Mouse (Mus musculus) kidney, postnatal 25 days (tissue): ENCODE data around the gene Zfp82.
"Not testable (repeated sequence)": the region's sequence is repeated elsewhere in the genome, so short reads cannot be mapped to it uniquely, and the experiment has no call there.

Source experiments
- DNase-seq, 2 experiments: peaks; one replicate each; pipeline ENCODE4 v3.0.0; 2021; ENCODE audit warnings: mixed read lengths in 2 of 2

Zfp82 gene

DNA sequence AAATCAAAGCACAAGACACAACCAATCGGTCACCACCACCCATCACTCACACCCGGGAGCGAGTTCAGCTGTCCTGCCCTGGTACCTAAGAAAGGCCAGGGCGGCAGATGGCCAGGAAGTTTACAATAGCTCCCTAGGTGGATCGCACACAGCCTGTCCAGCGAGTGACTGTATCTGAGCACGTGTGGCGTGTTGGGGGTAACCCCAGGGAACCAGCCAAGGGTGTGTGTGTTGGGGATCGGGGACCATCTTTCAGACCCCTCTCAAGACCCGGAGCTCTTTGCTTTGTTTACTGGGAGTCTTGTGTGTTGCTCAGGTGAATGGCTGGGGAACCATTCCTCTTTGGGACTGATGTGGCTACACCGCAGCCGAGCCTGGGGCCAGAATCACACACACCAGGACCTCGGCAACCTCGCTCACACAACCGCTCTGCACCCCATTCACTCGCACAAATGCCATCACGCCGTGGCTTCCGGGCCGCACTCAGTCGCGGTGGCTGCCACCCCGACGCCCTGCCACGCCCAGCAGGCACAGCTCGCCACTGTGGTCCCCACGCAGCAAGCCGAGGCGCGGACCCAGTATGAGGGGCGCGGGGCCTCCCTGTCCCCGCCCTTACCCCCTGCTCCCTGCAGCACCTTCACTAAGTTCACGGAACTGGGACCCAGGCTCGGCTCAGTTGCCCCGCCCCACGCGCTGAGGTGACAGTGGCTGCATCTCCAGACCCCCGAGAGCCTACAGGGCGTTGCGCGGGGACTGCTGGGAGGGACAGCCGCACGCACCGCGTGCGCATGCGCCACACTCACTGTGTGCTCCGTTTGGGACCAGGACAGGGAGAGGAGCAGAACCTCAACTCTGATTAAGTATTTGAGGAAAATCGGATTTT is at the start of gene Zfp82:
Gene Zfp82, minus strand, starts transcription at position 755 of the 883 bp plus-strand sequence.
- peak; percentile 79 to 87 for DNase-seq

DNA sequence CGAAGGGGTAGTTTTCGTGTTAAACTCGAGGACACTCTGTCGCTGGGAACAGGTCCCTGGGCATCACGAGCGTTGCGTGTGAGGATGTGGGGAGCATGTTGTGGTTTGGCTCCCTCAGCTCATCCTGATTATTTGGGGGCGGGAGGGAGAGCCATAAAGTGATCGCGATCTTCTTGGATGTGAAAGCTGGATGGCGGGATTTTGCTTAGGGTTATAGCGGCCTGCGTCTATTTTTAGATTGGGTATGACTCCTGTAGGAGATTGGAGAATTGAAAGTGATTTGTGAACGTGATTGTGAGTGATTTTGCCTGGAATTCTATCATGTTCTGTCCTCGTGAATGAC is 49.5 kb upstream of the Zfp82 start:
- DNase-seq, result no peak

DNA sequence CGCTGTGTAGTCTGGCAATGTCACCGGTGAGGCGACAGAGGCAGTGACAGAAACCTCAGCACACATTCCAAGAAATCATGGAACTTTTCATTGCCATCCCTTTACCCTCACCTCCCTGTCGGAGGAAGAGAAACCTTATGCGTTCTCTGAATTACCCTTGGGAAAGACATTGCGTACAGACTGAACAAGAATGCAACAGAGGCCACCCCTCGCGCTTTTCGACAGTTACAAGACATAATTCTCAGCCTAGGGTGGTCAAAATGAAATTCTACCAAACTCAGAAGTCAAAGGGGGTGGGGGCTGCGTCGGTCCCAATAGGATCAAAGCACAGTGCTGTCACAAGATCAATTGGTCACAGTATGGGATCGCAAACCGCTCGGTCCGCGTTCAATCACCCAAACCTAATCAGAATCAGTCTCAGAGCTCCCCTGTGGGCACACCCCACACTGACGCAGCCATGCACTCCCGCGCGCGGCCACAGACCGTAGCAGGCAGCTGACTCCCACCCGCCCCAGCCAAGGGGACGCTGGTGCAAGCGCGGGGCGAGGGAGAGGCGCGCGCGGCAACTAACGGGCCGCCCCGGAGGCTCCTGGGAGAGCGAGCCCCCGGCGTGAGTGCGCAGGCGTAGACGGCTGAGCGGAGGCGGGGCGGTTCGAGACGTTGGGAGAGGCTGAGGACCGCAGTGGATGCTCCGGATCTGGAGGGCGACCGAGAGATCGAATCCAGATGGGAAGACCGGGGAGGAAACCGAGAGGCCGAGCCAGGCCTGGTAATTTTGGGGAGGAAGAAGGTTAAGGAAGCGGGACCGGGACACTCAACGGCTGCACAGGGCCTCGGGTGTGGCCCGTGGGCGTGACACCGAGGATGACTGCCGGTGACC is 48.8 kb upstream of the Zfp82 start, which contains the start of gene Zfp382:
Gene Zfp382, plus strand, starts transcription at position 635 of the 880 bp plus-strand sequence.
- peak; percentile 86 to 92 for DNase-seq

DNA sequence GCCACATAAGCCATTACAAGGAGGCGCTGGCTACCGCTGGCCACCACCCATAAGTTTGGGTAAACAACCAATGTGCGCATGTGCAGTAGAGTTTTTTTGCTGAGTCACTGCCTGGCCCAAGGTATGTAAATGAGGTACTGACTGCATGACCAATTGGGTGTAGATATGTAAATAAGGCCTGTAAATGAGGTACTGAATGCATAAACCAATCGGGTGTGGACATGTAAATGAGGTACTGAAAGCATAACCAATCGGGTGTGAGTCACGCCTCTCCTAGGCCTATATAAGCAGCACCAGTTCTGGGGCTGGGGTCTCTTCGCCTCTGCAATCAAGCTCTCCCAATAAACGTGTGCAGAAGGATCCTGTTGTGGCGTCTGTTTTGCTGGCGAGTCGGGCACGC is 45.2 kb upstream of the Zfp82 start:
- not testable (repeated sequence) for DNase-seq

DNA sequence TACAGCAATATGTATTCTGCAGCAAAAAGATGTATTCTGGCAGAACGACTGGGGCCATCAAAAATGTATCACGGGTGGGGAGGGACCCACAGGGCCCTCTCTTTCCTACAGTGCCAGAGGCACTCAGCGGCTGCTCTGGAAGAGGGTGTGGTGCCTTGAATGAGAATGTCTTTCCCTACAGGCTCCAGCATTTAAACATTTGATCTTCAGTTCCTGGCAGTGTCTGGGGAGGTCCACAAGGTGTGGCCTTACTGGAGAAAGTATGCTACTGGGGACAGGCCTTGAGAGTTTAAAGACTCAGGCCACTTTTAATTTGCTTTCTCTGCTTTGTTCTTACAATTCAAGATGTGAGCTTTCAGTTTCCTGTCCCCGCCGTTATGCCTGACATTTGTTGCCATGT is 43.4 kb upstream of the Zfp82 start:
- DNase-seq, result no peak

DNA sequence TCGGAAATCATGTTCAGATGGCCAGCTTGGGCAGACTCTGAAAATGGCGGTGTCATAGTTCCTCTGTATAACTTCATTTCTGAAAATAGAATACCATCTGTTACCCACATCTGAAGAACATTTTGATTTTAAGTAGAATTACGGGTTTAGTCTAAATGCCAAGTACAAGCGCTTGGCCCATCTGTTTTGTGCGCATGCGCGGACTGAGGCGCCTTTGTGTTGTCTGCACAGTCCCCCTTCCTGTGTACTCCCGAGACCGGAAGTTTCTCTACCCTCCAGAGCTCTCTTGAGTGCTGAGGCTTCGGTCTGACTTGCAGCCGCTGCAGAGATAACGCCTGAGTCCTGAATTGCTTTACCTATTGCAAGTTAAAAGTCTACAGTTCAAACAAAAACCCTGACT is 26.6 kb upstream of the Zfp82 start:
- no peak for DNase-seq

DNA sequence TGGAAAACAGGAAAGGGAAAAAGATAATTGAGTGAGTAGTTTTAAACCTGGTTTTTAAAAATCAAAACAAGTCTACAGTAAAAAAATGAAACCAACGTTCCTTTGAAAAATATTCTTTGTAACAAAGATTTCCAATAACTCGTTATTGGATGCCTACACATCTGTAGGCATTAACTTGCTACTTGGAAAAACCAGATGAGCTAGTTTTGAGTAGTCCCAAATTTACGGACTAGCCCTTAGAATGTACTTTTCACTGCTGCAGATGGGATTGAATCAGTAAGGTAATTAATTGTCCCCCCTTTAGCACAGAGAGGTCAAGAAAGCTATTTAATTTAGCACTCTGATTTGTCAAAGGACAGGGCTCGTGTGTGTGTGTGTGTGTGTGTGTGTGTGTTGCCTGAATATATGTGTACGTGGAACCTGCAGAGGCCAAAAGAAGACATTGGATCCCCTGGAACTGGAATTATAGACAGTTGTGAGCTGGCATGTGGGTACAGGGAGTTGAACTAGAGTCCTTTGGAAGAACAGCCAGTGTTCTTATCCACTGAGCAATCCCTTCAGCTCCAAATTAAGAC is 22.9 kb upstream of the Zfp82 start:
- no peak for DNase-seq

DNA sequence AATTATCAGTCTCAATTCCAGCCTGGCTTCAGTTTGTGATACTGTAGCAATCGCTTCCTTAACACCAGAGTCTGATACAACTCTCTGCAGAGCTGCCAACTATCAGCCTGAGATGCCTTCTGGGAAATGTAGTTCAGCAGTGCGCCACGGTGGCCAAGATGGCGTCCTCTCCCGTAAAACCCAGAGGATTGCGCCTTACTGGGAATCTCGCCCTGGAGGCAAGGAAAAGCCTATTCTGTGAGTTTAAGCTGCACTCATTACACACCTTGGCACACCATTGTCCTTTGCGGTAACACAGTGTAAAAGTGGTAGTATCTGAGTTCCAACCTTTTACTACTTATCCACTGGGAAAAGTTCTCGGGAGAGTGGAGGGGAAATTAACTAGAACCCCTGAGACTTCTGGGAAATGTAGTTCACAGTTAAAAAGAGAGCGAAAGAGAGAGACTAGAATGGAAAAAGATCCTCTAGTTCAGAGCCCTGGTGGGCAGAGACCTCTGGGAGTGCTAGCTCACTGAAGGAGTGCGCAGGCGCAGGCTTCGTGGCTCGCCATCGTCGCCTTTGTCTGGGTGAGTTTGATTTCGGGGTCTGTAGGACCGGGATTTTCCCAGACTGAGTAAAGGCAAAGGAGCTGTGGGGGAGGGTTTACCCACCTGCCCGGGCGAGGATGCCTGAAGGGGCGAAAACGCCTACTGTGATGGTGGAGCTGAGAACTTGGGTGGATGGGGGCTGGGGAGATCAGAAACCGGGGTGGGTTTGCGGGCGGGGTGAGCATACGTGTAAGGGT is 22.1 kb upstream of the Zfp82 start, which contains the start of gene Zfp260:
Gene Zfp260, plus strand, starts transcription at position 132 of the 784 bp plus-strand sequence.
- peak; percentile 92 to 93 for DNase-seq

DNA sequence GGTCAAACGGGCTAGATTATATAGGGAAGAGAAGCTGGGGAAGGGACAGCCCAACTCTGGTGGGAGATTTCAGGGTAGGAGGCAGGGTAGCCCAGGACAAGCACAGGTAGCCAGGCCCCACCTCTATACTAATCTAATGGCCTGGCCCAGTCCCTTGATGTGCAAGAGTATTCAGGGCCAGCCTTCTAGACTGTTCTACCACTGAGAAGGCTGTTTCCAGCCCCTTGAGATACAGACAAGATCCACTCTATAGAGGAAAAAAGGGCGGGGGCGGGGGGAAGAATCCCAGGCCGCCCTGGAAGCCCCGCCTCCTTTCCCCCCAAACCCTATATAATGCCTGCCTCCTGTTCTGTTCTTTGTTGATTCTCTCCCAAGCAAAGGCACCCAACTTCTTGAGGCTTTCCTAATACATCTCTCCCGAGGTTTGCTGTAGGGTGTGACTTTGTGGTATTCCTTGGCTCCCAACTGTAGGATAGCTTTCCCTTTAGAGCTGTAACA is 21.3 kb upstream of the Zfp82 start:
- DNase-seq, result no peak

DNA sequence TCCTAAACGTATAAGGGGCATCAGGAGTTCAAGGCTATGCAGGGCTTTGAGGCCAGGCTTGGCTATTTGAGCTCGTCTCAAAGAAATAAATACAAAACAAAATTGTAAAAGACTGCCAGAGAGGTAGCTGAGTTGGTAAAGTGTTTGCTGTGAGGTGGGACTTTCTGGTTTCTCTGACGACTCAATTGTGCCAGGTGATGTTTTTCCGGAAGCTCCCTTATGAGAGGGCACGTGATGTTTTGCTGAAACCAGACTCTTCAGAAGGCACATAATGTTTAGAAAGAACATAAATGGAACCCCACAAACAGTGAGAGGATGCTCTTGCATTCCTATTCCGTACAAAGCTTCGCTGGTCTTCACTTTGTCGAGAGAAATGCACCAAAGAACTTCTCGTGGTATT is 20.0 kb upstream of the Zfp82 start:
- DNase-seq, result no peak

DNA sequence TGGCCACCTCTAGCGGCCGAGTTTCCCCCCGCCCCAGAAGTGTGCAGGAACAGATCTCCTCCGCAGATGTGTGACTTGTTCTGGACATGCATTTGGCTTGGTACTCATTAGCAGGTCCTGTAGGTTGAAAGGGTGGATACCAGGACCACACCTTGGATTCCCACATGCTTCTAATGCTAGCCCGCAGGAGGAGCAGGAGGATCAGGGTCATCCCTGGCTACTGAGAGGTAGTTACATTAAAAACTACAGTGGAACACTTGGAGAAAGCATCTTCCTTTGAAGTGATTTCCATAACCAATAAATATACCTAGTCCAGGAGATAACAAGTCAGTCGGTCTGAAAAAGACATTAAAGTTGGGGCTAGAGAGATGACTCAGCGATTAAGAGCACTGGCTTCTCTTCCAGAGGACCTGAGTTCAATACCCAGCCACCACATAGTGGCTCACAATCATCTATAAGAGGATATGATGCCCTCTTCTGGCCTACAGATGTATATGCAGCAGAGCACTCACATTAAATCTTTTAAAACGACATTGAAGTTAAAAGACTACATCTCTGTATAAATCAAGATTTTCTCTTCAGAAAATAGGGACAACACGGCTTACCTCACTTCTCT is 18.4 kb upstream of the Zfp82 start:
- no peak for DNase-seq

DNA sequence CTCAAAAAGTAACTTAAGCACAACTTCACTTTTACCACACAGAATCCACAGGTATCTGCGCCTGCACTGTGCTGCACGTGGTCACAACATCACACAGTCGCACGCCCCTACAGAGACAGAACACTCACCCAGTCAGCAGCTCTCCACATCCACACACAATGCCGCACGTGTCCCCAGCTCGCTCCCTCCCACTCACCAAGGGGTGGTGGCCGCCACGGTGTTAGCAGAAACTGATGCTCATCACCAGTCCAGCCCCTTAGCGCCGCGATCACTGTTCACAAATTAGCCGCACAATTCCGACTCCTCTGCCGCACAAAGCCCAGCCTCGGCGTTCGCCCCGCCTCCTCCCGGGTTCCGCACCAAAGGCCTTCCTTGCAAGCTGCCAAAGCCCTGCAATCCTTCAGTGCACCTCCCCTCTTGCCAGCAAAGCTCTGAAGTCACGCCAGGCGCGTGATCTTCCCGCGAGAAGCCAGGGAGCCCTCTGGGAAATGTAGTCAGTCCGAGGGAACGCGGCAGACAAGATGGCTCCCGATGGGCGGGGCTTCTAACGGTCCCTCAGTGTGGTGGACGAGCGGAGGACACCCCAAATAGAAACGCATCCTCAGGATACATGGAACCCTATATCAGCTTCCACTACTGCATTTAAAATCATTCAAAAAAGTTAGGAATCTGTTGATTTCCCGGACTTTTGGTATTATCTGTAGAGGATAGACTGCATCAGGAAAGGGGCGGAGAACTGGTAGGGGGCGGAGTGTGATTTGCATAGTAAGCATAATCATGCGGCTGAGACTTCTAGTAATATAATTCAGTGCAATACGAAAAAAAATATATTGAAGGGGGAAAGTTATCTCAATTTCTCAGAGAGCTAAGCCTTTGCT is 17.6 kb upstream of the Zfp82 start, which contains the start of the genes Gm26920 and Zfp566:
Gene Gm26920, minus strand, starts transcription at position 319 of the 878 bp plus-strand sequence.
Gene Zfp566, minus strand, starts transcription at position 436 of the 878 bp plus-strand sequence.
- peak; percentile 98 for DNase-seq

DNA sequence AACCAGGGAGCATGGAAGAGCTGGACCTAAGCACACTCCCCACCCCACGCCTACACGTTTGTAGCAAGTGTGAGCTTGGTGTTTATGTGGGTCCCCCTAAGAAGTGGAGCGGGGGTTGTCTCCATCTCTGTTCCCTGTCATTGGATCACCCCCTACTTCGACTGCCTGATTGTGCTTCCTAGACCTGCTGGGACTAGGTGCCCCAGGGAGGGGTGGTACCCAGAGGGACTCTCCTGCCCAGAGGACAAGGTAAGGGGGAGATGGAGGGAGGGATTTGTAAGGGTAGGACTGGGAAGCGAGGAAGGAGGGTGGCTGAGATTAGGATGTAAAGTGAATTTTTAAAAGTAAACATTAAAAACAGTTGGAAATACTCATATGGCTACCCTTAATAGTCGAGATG is 16.7 kb upstream of the Zfp82 start:
- no peak for DNase-seq

DNA sequence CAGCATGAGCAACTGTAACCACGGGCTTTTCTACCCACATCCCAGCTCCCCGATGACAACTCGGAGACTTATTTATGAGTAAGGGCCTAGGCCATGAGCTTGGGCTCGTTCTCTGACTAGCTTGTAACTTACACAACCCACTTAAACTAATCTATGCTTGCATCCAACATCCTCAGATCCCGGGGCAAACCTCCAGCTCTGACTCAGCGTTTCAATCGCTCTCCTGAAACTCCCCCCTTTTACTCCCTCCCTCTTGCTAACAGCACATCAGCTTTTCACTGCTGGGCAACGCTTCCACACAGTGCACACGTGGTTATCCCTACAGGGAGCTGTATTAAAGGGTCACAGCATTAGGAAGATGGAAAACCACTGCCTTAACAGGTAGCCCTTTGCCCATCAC is 13.8 kb upstream of the Zfp82 start:
- no peak for DNase-seq

DNA sequence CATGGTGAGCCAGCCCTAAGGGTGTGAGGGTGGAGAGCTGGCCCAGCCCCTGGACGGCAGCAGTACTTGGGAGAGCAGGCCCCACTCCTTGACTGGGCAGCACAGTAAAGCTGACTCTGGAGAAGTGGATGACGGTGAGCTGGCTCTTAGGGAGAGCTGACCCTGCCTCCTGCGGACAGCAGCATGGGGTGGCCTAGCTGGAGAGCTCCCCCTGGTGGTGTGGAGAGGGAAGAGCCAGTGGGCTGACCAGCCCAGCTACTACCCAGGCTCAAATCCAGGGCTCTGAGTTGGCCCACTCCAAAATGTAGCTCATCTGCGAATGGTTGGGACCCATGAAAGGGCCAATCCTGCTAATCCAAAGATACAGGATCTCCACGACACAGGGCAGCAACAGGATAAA is 8.1 kb downstream of the Zfp82 start:
- DNase-seq, result no peak

DNA sequence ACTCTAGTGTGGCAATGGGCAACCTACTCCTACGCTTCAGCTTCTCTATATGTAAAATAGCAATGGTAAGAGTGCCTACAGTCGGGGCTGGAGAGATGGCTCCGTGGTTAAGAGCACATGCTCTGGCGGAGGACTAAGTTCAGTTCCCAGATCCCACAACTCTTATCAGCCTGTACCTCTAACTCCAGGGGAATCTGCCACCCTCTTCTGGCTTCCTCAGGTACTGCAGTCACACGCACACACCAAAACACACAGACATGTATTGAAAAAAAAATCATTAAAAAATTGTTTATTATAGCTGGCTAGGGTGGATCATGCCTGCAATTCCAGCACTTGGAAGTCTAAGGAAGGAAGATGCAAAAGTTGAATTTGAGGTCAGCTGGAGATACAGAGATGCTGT is 10.2 kb downstream of the Zfp82 start:
- peak in 1 of 2 experiments; percentile 30 for DNase-seq

DNA sequence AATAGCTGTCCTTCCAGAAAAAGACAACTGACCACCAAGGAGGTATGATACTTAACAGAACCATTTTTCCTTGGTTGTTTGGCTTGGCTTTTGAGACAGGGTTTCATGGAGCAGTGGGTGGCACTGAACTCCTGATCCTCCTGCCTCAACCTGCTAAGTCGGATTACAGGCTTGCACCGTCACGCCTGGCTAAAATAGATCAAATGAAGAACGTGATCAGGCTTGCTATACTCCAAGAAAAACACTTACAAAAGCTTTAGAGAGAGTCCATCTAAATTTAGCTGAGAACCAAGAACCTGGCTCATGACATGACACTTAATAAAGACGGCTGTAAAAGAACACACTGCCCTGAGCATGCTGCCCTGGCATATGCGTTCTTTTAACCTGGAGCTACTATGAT is 12.4 kb downstream of the Zfp82 start:
- no peak for DNase-seq

DNA sequence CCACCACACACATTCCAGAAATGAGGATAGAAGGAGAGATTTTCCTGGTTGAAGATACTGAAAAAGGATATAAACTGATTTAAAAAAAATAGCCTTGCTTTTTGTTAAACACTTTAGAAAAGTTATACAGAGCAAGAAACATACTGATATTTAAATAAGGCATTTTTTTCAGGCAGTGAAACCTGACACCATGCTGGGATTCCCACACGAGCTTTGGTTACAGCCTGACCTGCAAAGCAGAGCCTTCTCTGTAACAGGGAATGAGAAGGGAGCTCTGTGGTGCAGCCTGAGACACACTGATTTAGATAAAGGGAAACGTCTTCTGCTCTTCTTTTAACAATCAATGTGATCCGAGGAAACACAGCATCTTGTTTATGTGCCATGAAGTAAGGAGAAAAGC is 19.1 kb downstream of the Zfp82 start:
- no peak for DNase-seq

DNA sequence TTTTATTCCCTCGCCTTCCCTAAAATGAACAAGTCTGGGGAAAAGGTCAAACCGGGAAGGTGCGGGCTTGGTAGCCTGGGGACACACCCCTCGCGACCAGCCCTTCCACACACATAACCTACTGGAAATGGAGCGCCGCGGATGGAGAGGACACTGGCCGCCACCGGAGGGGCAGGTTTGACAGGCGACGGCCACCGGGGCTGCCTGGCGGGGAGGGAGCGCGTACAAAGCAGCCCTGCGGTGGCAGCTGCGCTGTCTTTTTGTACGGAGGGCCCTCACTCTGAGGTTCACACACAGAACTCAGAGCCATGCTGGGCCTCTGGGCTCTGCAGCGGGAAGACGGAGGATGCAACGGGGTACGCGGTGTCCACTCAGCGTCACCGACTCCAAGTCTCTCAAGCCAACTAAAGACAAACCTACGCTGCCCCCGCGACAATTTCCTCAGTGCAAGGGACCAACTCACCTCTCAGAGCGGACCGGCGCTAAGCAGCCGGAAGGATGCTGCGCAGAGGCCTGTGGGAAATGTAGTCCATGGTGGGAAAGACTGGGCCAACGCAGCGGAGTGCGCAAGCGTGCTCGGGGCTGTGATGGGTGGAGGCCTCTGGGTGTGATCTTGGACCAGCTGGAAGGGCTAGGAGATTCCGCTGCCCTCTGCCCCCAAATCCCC is 21.7 kb downstream of the Zfp82 start, which contains the start of gene Zfp14:
Gene Zfp14, minus strand, starts transcription at position 499 of the 667 bp plus-strand sequence.
- peak; percentile 91 to 93 for DNase-seq

DNA sequence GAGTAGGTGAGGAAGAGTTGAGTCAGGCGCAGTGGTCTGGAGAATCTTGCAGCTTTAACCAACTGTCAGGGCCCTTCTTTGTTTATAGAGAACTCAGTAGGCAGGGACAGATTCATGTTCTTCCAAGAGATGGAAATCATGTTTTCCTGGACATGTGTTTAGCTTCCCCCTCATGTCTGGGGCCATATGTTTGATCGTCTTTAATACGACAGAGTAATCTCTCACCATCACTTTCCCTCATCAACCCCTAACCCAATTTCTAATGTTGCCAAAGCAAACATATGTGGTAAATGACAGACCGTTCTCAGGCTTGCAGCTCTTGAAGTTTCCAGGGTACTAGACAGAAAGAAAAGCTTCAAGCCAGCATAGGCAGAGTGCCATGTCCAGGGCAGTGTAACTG is 24.6 kb downstream of the Zfp82 start:
- DNase-seq, result no peak
